Mouse (Mus musculus): ENCODE results near the gene Zfp493. TPM values are rescaled to one million over a fixed set of nuclear protein-coding genes. Genes with fewer than 3 reads are reported as not detected.
"Not testable (repeated sequence)": the region's sequence is repeated elsewhere in the genome, so short reads cannot be mapped to it uniquely, and the experiment has no call there.

The Zfp493 gene
- polyA plus RNA-seq, 1 experiment = 0.08 TPM

DNA sequence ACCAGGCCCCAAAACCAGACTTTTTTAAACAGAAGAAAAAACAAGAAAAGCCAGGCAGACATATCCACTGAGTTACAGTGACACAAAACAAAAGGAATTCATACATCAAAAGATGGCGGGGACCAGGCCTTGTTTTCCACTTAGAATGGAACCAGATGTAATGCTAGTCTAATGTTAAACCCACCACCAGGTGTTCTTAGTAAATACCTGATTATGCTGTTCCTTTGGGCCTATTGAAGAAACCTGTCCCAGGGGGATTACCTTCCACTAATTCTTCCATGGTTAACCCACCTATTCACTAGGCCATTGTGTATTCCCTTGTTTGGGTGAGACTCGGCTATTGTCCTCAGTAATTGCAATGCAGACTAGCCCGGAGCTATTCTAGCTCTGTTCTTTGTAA lies 19.1 kb downstream of the Zfp493 start:
- H3K4me2 ChIP-seq (ENCODE audit: low read depth) = no peak overlapping the region
- TF ChIP-seq CEBPB (IDR thresholded peaks at IDR 0.05; ENCODE audit: insufficient read depth, poor library complexity, severe bottlenecking) = no peak
- TF ChIP-seq POLR2A (IDR thresholded peaks at IDR 0.05; ENCODE audit: insufficient read length, low read depth) = no peak
- no peak for TF ChIP-seq TCF3 (IDR thresholded peaks at IDR 0.05; ENCODE audit: insufficient read length, low read depth)
- TF ChIP-seq TCF12 (IDR thresholded peaks at IDR 0.05; ENCODE audit: insufficient read depth, poor library complexity, severe bottlenecking) = no peak
- TF ChIP-seq MYOD1 (IDR thresholded peaks at IDR 0.05; ENCODE audit: control insufficient read depth in 1 of 3, insufficient read length in 2 of 3, low read depth in 2 of 3) = no peak
- no peak for TF ChIP-seq POLR2AphosphoS2 (IDR thresholded peaks at IDR 0.05; ENCODE audit: insufficient read length, low read depth)
- TF ChIP-seq USF1 (IDR thresholded peaks at IDR 0.05; ENCODE audit: low read depth) = no peak
- no peak for TF ChIP-seq REST (IDR thresholded peaks at IDR 0.05; ENCODE audit: insufficient read depth, insufficient read length)
- no peak for TF ChIP-seq MAX (IDR thresholded peaks at IDR 0.05; ENCODE audit: low read depth)
- no peak for TF ChIP-seq MYOG (IDR thresholded peaks at IDR 0.05; ENCODE audit: control insufficient read depth in 1 of 3, insufficient read depth in 1 of 3, insufficient read length in 2 of 3, low read depth in 2 of 3)
- no peak for TF ChIP-seq E2F4 (IDR thresholded peaks at IDR 0.05; ENCODE audit: insufficient read depth)
- TF ChIP-seq SRF (IDR thresholded peaks at IDR 0.05; ENCODE audit: control insufficient read depth, insufficient read length, low read depth) = no peak
- H3ac ChIP-seq (ENCODE audit: control insufficient read depth, insufficient read length) = no peak overlapping the region

DNA sequence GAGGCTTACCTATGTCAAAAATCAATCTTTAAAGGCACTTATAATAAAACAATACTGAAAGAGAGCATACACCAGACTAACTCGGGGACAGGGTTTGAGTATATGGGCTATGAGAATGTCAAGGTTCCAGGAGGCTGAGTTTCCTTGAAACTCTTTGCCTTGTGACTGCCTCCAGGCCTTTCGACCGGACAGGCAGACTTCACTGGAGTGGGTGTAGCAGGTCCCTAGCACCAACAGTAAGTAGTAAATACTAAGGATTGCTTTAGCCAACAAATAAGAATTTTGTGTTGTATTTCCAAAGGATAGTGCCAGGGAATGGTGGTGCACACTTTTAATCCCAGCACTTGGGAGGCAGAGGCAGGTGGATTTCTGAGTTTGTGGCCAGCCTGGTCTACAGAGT lies 19.7 kb downstream of the Zfp493 start:
- not testable (repeated sequence) for H3K27me3 ChIP-seq (ENCODE audit: control insufficient read depth, insufficient read depth, insufficient read length); H3K4me2 ChIP-seq (ENCODE audit: low read depth); H3ac ChIP-seq (ENCODE audit: control insufficient read depth, insufficient read length); H3K36me3 ChIP-seq (ENCODE audit: control insufficient read depth, insufficient read depth); H3K79me2 ChIP-seq (ENCODE audit: control insufficient read depth, insufficient read depth); H3K4me3 ChIP-seq

More for the DNA sequence above, 19.1 kb downstream of the Zfp493 start:
- no peaks in the 10 kb centered on the region for H3K27me3 ChIP-seq (ENCODE audit: control insufficient read depth, insufficient read depth, insufficient read length)
- no peaks in the 10 kb centered on the region for H3K36me3 ChIP-seq (ENCODE audit: control insufficient read depth, insufficient read depth)
- H3K4me3 ChIP-seq = no peak overlapping the region
- no peaks in the 10 kb centered on the region for H3K79me2 ChIP-seq (ENCODE audit: control insufficient read depth, insufficient read depth)

DNA sequence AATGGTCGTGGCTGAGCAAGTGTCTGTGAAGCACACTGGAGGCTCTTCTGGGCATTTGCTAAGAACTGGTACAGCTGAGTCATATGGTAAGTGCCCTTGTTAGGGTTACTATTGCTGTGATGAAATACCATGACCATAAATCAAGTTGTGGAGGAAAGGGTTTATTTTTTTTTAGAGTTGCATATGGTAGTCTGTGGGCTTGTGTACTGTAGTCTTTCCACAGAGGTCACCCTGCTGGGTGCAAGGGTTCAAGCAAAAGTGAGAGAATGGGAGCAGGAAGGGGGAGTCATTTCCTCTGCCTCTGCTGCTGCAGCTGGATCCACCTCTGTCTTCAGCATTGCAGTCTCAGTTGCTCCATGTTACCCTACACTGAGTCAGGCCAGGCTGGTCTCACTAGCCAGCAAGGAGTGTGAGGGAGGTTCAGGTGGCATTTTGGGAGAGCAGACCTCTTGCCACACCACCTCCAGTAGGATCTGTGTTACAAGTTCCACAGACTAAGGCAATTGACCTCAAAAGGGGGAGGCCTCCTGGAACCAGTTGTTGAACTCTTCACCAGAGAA lies 32.2 kb downstream of the Zfp493 start:
- no peaks in the 10 kb centered on the region for H3K27me3 ChIP-seq (ENCODE audit: control insufficient read depth, insufficient read depth, insufficient read length)
- H3K4me2 ChIP-seq (ENCODE audit: low read depth) = no peak overlapping the region
- no peak overlapping the region for H3K4me3 ChIP-seq
- H3K79me2 ChIP-seq (ENCODE audit: control insufficient read depth, insufficient read depth) = no peaks in the 10 kb centered on the region
- no peak overlapping the region for H3ac ChIP-seq (ENCODE audit: control insufficient read depth, insufficient read length)
- no peaks in the 10 kb centered on the region for H3K36me3 ChIP-seq (ENCODE audit: control insufficient read depth, insufficient read depth)
- no peak for TF ChIP-seq MAX (IDR thresholded peaks at IDR 0.05; ENCODE audit: low read depth)
- no peak for TF ChIP-seq TCF3 (IDR thresholded peaks at IDR 0.05; ENCODE audit: insufficient read length, low read depth)
- TF ChIP-seq POLR2AphosphoS2 (IDR thresholded peaks at IDR 0.05; ENCODE audit: insufficient read length, low read depth) = no peak
- no peak for TF ChIP-seq POLR2A (IDR thresholded peaks at IDR 0.05; ENCODE audit: insufficient read length, low read depth)
- no peak for TF ChIP-seq E2F4 (IDR thresholded peaks at IDR 0.05; ENCODE audit: insufficient read depth)
- TF ChIP-seq MYOG (IDR thresholded peaks at IDR 0.05; ENCODE audit: control insufficient read depth in 1 of 3, insufficient read depth in 1 of 3, insufficient read length in 2 of 3, low read depth in 2 of 3) = no peak
- TF ChIP-seq CEBPB (IDR thresholded peaks at IDR 0.05; ENCODE audit: insufficient read depth, poor library complexity, severe bottlenecking) = no peak
- TF ChIP-seq REST (IDR thresholded peaks at IDR 0.05; ENCODE audit: insufficient read depth, insufficient read length) = no peak
- TF ChIP-seq USF1 (IDR thresholded peaks at IDR 0.05; ENCODE audit: low read depth) = no peak
- TF ChIP-seq SRF (IDR thresholded peaks at IDR 0.05; ENCODE audit: control insufficient read depth, insufficient read length, low read depth) = no peak
- TF ChIP-seq TCF12 (IDR thresholded peaks at IDR 0.05; ENCODE audit: insufficient read depth, poor library complexity, severe bottlenecking) = no peak
- no peak for TF ChIP-seq MYOD1 (IDR thresholded peaks at IDR 0.05; ENCODE audit: control insufficient read depth in 1 of 3, insufficient read length in 2 of 3, low read depth in 2 of 3)

DNA sequence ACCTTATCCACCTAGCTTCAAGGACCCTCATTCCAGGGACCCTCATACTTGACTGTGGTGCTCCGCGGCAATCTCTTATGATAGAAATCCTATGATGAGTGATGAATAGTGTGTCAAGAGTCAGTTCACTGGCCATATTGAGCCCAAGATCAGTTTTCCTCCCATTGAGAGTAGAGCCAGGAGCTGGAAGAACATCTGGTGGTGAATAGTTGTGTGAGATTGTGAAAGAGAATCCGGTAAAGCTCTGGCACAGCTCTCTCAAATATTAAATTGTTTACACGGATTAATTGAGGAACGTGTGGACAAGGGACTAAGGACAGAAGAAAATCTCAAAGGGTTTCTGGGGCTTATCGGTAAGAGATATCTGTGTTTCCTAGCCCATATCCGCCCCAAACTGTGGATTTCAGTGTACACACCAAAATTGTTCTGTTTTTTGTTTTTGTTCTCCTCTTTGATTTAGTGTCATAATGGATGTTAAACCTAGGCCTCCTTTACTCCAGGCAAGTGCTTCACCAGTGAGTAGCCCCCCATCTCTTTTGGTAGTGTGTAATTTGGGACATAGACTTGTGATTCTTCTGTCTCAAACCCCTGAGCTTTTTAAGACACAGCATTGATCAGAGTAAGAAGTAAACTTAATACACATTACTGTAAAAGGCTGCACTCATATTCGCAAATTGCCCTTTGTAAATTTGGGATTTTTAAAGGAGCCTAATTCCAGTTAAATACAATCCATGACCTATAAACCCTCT lies 33.6 kb downstream of the Zfp493 start:
- no peak for TF ChIP-seq POLR2AphosphoS2 (IDR thresholded peaks at IDR 0.05; ENCODE audit: insufficient read length, low read depth)
- TF ChIP-seq MAX (IDR thresholded peaks at IDR 0.05; ENCODE audit: low read depth) = no peak
- TF ChIP-seq REST (IDR thresholded peaks at IDR 0.05; ENCODE audit: insufficient read depth, insufficient read length) = no peak
- no peaks in the 10 kb centered on the region for H3K36me3 ChIP-seq (ENCODE audit: control insufficient read depth, insufficient read depth)
- no peaks in the 10 kb centered on the region for H3K79me2 ChIP-seq (ENCODE audit: control insufficient read depth, insufficient read depth)
- H3K4me3 ChIP-seq = peak overlapping the region; percentile 33
- peak overlapping the region; percentile 18 for H3K4me2 ChIP-seq (ENCODE audit: low read depth)
- H3ac ChIP-seq (ENCODE audit: control insufficient read depth, insufficient read length) = no peak overlapping the region
- no peaks in the 10 kb centered on the region for H3K27me3 ChIP-seq (ENCODE audit: control insufficient read depth, insufficient read depth, insufficient read length)
